Mouse (Mus musculus) MEL (cell line): Measurements from ENCODE around the gene Ap3d1.

Experiments used
- CHD2 ChIP-seq: IDR thresholded peaks from 2 replicates; pipeline ENCODE4 v1.6.1; 2011; ENCODE audit warnings: low read length, improper control_type of control experiment
- CTCF ChIP-seq, 3 experiments: IDR thresholded peaks in 2 of 3; conservative IDR thresholded peaks in 1 of 3; 2 replicates each; pipeline ENCODE4 v1.5.1; 2011 to 2012; ENCODE audit warnings: low read length in 3 of 3, low read depth in 2 of 3, mild to moderate bottlenecking in 2 of 3, improper control_type of control experiment in 1 of 3, inconsistent platforms in 1 of 3, mixed read lengths in 1 of 3, moderate library complexity in 1 of 3; ENCODE audit not compliant: control insufficient read depth in 1 of 3, insufficient read depth in 1 of 3, poor library complexity in 1 of 3, severe bottlenecking in 1 of 3

- no peak for TF ChIP-seq CHD2
- no peak for TF ChIP-seq CTCF (IDR thresholded peaks at IDR 0.05 in 2 of 3, conservative IDR thresholded peaks at IDR 0.05 in 1 of 3; ENCODE audit: control insufficient read depth in 1 of 3, insufficient read depth in 1 of 3, low read depth in 2 of 3, low read length in 3 of 3, poor library complexity in 1 of 3, severe bottlenecking in 1 of 3)
These were observed 12.7 kb upstream of the Ap3d1 start, which contains the start of gene Dot1l for GRCm38 (mm10) chr10:80754594-80755290.
